Mouse (Mus musculus): ENCODE results near the gene Zcchc3.
A peak's percentile ranks its signal among the peaks of the same experiment; 100 is the strongest.
"Not testable (repeated sequence)": the region's sequence is repeated elsewhere in the genome, so short reads cannot be mapped to it uniquely, and the experiment has no call there.

The Zcchc3 gene

DNA sequence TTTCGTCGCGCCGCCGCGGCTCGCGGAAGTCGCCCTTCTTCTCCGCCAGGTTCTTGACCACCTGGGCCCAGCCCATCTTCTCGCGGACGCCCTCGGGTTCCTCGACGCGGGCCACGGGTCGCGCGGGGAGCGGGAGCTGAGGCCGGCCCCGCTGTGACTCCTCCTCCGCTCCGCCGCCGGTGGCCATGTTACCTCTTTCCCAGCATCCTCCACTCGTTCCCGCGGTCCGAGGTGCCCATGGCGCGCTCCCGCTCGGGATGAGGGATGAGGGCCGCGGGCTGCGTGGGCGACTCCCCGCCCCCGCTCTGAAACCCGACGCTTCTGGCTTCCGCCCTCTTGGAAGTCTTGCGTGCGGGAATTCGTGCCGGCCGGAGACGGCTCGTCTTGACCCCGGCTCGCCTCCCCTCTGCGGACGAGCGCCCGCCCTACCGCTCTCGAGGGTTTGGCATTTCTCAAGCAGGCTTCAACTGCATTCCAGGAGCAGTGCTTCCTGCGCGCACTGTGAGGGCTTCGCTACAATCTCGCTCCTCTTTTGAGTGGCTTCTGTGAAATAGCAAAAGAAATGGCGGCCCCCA is at the start of gene Zcchc3:
Gene Zcchc3 (minus strand): TSS at position 437 of the 575 bp plus-strand sequence.
- DNase-seq, result peak; percentile 18 to 19

DNA sequence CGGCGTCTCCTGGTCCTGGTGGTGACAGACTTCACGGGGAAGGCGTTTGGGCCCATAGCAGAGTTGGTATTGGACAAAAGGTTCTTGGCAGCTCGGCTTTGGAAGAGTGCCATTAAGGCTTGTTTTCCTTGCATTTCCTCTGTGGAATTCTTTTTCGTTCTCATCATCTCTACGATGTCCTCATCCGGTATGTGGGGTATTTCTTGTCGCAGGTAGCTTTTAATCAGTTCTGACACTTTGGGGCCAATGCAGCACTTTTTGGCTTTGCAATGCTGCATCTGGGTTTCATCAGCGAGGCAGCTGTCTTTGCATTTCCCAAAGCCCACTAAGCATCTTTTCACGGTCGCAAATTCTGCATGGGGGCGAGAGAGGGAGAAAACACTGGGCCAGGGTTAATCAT is 44.4 kb upstream of the Zcchc3 start:
- DNase-seq, result no peak

DNA sequence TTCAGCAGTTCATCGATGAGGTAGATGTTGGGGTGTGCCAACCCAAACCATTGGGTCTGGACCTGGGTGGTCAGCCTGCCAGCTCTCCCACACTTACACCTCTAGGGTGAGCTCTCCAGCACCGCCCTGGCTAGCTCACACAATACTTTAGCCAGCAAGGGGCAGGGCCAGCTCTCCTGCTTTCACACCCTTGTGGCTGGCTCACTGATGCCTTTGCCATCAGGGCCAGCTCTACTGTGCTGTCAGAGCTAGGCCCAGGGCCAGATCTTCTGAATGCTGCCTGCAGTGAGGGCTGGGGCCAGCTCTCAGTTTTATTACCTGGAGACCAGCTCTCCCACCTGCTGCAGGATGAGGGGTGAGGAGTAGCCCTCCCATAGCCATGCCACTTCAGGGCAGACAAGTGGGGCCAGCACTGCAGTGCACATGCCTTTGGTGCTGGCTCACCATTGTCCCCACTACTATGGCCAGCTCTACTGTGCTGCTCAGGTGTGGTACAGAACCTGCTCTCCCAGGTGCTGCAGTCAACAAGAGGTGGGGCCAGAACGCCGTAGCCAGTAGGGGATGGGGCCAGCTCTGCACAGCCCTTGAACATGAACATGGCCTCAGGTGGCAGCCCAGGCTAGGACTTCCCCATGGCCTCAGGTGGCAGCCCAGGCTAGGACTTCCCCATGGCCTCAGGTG is 37.4 kb upstream of the Zcchc3 start:
- no peak for DNase-seq

DNA sequence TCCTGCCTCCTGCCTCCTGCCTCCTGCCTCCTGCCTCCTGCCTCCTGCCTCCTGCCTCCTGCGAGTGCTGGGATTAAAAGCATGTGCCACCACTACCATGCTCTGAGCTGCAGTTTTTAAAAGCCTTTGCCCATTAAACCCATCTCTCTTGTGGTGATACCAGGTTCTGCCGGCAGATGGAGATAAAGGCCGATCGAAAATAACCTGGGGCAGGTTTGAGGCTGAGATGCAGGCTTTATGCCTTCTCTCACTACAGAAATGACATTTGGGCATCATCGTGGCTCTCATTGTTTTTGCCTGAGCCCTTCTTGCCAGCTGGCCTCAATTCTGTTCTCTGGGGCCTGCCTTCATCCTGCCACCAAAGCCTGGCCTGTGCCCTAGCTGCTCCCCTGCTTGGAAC is 35.4 kb upstream of the Zcchc3 start:
- no peak for DNase-seq

DNA sequence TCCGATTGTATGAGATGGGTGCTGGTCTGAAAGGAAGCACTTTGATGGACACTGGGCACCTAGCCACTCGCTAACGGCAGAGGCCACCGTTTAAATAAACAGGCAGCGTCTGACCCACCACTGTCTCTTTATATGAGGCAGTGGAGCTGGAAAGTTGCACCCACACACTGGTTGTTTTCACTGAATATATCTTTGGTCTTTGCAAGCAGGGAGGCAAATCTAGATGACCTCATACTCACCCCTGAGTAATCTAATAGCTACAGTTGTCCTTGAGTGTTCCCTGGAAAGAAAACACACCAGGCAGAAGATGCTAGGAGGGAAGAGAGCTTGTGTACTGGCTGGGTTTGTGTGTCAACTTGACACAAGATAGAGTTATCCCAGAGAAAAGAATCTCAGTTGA is 32.6 kb upstream of the Zcchc3 start:
- DNase-seq, result no peak

DNA sequence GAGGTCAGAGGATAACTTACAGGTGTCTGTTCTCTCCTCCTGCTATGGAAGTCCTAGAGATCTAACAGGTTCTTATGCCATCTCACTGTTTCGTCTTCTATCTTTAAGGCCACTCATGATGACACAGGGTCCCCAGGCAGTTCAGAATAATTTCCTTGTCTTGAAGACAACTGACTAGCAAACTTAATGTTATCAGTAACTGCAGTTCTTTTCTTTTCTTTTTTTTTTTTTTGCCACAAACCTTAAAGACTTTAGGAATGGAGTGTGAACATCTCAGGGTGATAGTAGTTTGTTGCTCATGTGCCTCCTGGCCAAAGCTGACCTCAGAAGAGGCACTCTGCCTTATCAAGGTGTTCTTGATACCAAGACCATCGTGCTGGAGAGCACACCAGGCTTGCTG is 31.8 kb upstream of the Zcchc3 start:
- DNase-seq, result no peak

DNA sequence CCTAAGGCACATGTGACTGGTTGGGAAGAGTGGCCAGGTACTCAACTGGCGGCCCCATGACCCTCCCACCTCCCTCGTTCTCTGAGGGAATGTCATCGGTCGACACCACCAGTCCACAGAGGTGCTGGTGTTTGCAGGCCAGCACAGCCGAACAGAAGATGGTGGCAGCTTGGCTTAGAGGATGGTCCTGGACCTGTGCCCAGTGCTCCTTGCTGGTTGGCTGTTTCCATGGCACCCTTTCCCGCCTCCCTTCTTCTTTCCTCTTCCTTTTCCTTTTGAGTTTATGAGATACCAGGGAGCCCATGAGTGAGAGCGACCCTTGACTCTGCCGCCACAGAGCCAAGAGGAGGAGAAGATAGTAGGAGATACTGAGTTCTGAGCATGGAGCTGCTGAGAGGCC is 28.5 kb upstream of the Zcchc3 start:
- no peak for DNase-seq

DNA sequence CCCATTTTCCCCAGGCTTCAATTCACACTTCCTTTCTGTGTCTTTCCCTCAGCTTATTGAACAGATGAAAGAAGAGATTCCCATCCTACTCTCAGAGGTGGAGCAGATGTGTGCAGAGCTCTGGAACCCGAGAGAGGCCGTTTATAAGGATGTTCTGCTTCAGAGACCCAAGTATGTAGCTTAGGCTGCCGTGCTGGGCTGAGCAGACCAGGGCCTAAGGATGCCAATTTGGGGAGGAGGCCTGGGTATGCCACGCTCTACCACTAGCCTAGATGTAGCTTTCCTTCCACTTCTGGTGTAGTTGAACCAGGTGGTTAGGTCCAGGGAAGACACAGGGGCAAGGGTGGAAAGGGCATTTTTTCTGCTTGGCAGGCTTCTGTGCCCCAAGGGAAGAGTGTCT is 27.5 kb upstream of the Zcchc3 start:
- DNase-seq, result no peak

DNA sequence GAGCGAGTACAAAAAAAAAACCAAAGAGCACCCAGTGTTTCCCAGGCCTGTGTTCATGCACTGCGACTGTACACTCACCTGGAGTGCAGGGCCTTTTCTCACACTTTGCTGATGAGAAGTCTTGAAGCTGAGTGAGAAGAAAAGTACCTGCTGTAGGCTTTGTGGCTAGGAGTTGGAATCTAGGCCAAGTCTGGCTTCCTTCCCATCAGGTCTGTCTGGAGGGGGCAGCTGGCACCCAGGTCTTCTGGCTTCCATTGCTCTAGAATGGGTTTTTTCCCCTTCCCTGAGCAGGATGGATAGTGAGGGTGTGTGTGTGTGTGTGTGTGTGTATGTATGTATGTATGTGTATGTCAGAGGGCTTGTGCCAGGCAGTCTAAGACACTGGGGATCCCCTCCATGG is 25.0 kb upstream of the Zcchc3 start:
- no peak for DNase-seq

DNA sequence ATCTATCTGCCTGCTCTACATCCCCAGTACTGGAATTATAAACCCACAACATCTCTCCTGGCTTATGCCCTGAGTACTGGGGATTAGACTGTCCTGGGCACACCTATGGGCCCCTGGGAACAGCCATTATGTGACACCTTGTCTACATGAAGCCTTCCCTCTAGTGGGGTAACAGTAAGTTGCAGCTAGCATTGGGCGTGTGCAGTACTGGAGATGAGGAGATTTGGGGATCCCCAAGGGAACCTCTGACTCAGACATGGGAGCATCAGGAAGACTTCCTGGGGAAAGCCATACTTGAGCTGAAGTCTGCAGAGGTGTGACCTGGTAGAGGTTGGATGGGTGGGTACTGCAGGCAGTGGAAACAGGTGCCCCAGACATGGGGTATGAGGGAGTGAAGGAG is 24.1 kb upstream of the Zcchc3 start:
- no peak for DNase-seq

DNA sequence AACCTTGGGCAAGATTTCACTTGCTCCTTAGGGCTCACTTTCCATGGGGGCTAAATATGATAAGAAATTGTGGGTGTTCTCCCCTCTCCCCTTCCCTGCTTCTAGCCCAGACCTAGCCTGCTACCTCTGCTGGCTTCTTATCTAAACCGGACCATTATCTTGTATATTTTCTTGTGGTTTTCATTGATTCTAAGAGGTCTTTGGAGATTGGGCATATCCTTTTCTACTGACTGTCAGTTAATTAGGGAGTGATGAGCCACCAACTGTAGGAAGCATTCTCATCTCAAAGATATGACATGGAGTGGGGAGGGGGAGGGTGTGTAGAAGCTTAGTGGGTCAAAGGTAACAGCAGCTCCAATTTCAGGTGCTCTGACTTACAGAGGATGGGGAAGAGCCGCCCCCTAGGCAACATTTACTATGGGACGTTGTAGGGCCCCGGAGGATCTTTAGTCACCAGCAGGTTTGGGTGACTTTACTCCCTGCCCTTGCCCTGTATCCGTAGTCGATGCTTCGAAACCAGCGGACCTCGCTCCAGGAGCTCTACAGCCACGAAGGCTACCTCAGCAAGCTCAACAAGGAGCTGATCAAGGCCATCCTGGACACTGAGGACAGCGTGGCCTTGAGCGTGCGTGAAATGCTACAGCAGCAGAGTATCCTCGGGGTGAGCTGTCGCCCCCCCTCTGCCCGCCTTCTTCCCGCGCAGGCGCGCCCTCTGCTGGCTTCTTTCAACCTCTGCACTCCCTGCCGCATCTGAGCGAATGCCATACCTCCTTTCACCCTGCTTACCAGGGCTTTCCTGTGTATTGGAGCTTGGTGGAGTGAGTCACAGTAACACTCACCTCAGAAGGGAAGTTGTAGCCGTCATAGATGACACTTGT is 22.4 kb upstream of the Zcchc3 start:
- peak; percentile 37 to 43 for DNase-seq

DNA sequence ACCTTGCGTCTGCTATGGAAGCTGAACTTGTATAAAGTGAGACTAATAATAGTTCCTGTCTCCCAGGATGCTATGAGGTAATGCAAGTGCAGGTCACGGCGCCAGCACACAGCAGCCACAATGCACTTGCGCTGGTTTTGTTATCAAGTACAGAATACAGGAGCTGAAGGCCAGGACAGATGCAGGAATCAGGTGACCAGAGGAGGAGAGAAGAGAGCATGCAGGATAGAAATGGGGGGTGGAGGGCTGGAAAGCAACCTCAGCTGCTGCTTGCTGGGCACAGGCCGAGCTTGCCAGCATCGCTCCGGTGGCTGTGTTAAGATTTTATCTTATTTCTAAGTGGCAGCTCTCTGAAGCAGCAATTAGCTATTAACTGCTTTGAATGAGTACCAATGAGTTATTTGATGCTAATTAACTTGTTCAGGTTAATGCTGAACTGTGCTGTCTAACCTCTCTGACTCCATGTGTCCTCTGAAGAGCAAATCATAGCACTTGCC is 21.6 kb upstream of the Zcchc3 start:
- DNase-seq, result no peak

DNA sequence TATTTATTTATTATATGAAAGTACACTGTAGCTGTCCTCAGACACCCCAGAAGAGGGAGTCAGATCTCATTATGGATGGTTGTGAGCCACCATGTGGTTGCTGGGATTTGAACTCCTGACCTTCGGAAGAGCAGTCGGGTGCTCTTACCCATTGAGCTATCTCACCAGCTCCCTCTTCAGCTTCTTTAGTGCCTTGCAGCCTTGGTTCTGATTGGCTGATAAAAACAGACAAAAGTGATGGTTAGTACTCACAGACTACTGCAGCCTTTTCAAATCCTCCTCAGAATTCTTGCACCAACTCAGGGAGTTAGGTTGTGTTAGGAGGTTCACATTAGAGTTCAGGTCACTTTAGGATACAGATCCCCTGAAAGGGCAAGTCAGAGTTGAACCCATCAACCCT is 13.7 kb upstream of the Zcchc3 start:
- not testable (repeated sequence) for DNase-seq

DNA sequence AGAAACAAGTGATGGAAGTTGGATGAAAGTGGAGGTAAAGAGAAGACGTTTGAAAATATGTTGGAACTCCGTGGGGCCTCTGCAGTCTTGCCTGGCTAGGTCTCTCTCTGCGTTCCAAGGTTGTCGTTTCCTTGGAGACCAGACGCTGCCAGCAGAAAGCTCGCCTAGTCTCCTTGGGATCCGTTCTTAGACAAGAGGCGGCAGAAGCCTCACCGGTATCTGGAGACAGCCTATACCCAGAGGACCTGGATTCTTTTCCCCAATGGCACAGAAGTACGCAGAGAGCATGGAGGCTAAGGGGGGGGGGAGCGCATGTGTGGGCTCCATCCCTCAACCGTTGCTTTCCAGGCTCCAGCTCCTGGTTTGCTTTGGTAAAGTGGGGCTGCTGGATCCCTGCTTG is 12.7 kb upstream of the Zcchc3 start:
- no peak for DNase-seq

DNA sequence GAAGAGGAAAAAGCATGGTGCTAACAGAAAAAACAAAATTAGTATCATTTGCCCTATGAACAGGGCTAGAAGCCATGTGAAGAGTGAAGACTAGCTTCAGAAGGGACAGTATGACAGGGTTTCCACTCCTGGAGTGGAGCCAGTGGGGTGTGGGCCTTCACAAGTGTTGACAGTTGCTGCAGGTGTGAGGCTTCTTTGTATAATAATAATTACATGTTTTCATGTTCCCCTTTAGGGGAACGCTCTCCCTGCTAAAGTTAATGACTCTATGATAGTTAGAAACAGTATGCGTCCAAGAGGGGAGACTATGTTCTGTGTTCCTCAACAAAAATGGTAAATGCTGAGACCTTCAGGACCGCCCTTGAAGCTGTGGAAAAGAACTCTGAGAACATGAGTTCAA is 959 bp upstream of the Zcchc3 start:
- DNase-seq, result no peak

DNA sequence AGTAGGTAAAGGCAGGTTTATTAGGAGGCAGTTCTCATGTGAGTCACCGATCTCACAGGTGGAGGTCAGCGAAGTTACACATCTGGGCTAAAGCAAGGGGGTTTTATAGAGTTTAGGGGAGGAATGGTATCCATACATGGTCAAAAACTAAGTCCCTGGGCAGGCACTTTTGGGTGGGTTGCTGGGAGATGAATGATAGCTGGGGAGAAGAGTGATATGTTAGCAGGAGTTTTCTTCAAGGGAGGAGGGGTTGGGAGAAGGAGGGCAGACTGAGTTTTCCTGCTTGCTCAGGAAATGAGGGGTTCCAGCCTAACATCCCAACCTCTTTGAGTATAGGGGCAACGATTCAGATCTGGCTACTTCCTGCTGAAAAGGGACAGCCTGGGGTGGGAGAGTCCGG is 460 bp upstream of the Zcchc3 start, which contains the start of gene 6820408C15Rik:
Gene 6820408C15Rik (plus strand): TSS at position 301 of the 400 bp plus-strand sequence.
- DNase-seq, result no peak

DNA sequence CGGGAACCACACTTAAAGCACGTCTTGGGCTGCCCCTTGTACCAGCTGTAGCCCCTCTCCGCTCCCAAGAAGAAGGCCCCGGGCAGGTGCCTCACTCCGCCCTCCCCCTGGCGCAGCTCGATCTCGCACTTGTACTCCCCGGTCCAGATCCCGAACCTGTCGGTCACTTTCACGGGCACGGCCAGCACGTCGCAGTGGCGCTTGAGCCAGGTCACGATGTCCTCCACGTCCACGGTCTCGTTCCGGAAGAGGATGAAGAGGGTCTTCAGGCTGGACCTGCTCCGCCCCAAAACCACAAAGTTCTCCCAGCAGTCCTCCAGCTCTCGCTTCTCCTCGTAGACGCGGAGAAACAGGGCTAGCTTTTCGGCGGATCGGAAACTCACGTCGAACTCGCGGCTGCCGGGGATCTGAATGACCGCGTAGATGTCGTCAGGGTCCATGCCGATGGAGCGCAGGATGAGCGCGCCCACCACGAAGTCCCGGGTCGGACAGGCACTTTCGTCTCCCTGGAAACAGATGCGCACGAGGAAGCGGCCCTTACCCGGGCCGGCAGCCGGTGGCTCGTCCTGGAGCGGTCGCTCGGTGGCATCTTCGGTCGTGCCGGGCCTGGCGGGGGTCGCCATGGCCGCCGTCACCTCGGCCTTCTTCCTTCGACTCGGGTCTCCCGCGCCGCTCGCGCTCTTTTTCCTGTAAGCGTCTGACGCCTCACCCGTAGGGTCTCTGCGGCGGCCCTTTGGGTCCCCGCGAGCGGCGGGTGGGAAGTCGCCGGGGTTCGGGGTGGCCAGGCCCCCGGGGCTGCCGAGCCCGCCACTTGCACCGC is 852 bp downstream of the Zcchc3 start:
- DNase-seq, result no peak

DNA sequence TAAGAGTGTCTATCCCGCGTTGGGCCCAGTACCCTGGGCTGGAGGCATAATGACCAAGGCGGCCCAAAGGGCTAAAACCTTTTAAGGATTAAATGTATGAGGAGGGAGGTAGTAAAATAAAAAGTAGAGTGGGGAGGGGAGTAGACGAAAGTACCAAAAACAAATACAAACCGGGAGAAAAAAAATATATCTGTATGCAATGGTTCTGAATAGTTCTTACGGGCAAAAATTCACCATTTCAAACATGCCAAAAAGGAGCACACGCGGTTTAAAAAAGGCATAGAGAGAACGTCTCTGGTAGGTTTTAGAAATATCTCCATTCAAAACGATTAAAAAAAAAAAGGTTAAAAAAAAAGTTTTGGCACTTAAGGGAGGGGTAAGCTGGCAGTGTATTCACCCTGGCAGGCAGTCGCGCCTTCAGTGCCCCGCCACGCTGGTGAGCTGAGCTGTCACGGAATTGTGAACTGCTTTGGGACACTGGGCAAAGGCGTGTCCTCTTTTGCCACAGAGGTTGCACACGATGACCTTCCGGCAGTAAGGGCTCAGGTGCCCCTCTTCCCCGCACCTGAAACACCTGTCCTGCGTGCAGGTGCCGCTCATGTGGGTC is 1.6 kb downstream of the Zcchc3 start:
- DNase-seq, result no peak

DNA sequence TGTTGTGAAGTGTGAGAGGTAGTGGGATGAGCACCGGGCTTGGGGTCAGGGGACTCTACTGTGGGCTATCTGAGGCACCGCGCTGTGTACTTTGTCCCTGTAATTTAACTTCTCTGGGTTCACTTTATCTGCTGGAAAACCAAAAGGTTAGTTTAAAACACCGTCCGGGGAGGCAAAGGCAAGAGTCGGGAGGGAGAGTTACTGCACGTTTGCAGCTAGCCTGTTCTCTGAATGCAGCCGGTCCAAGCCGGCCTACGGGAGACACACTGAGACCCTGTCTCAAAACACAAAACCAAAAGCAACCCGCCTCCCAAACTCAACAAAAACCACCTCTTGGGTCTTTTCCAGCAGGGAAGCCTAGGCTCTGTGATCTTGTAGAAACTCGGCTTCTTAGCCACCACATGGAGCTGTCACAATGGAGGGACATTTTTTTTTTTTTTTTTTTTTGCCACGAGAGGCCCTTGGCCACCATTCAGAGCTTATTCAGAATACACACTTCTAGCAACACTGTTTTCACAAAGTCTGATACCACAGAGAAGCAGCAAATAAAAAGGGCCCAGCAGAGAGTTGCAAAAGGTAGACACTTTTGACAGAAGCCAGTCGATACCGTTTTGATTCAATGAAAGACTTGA is 2.2 kb downstream of the Zcchc3 start:
- DNase-seq, result no peak

DNA sequence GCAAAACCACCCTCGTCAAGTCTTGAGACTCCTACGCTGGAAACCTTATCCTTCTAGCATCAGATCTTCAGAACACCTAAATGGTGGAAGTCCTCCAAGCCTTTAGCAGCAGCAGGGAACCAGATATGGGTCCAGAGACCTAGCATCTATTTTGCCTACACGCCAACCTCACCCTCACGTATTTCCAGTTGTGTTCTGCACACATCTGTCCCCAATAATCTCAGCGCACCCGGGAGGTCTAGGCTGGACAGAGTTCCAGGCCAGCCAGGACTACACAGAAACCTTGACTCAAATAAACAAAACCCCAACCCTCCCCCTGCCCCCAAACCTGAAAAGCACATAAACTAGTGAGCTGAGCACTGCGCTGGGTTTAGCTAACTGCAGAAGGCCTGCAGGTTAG is 3.4 kb downstream of the Zcchc3 start:
- no peak for DNase-seq

DNA sequence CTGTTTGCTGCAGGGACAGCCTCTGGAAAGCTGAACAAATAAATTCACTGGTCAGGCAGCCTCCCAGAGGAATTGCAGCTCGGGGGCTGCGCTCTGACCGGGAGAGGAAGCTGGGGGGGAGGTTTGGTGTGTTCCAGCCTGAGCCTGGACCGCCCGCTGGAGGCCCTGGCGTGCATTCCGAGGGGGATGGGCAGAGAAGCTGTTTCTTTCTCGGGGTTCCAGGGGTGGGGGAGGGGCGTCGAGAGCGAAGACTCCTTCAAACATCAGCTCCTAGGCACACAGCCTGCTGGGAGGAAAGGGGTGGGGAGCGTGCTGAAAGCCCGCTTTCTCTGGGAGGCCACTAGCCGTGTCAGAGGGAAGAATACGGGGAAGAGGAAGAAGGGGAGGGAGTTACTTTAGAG is 3.9 kb downstream of the Zcchc3 start:
- DNase-seq, result no peak

DNA sequence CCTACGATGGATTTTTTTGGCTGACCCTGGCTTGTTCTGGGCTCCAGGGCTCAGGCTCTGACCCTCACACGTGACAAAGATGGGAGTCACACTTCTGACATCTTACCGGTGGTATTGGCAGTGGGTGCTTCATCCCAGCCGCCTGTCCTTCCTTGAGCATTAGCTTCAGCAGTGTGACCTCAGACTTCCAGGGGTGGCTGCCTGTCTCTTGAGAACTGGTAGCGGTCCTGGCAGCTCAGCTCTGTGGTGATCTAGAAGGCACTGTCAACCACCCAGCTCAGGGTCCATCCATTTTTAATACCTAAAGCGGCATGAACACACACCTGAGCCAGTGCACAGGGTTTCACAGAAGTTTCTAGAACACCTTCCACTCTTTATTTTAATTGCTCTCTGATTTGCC is 5.0 kb downstream of the Zcchc3 start:
- DNase-seq, result no peak

All from thymus, adult 18-20 months (tissue).